Mouse (Mus musculus): ENCODE data around the gene Alk.

The Alk gene

DNA sequence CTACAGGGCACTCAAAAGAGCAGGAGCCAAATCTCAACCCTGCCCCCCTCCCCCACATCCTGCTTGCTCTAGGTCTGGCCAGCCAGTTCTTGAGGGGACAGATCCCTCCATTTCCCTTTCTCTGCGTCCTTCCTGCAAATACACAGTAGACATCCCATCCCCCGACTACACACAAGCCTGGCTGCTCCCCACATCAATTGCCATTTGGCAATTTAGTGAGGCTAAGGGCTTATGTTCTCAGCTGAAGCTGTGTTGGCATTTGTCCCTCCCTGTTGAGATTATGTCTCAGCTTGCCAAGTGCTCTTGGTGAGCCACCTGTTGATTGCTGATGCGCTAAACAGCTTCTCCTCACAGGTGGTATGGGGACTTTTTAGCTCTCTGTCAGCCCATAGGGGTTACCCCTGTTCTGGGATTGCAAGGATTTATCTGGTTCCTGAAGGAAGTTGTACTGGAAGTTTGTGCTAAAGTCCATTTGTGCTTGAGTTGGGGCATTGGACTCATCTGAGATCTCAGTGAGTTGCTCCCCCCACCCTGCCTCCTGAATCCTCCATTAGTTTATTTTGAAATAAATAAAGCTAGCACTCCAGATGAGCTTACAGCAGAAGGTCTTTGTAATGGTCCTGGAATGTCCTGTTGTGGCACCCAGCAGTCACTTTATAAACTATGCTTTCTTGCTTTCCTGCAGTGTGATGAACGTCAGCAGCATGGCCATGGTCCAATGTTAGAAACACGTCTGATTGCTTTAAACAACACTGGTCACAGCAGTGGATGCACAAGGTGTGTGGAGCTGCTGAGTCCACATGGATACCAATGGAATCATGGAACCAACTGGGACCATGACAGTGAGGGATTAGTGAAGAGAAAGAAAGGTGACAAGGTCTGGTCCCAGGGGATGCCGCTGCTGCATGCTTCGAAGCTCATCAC is 353.7 kb downstream of the Alk start:
- DNase-seq: no peak

DNA sequence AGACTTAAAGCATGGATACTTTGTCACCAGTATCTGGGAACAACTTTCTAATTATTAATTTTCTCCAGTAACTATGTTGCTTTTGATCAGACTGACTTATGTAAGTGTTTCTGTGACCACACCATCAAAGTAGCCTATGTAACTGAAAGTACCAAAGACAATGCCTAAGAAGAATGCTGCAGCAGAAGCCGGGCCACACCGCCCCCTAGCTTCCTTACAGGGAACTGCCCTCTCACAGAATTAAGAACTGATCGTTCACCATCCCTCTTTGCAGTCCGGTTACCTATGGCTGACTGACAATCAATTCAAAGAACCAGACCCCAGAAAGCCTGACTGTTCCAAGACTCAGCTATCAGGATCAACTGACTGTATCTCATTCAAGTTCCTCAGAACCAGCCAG is 362.4 kb downstream of the Alk start:
- peak; percentile 59 for DNase-seq

DNA sequence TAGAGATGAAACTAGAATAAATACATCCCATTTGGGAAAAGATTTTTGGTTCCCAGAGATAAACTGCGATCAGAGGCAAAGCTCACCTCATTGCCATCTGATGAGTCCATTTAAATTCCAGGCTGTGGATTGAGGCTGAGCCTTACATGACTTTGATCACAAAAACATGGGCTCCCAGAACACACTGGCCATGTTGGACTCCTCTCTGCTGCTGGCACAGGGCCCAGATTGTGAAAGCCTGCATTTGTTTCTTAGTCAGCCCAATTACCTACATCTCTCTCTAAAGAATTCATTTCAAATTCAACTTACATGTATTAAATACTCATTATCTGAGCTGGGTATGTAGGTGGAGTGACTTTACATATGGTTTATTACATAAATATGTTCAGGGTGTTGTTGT is 367.1 kb downstream of the Alk start:
- DNase-seq: peak; percentile 11

DNA sequence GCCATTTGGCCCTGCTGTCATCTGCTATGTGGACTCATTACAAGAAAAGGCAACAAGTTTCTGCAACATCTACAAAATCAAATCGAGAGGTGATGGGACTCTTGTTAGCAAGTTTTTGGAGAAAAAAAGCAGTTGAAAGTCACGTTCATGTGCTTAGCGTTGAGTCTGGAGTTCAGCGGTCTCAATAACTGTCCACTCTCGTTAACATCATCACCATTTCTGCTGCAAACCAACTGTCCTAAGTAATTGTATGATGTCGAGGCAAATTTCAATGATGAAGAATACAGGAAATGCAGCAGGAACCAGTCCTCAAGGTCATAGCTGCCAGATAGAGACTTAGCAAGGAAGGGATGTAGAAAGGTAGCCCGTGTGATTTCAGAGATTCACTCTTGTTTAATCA is 373.5 kb downstream of the Alk start:
- no peak for DNase-seq

DNA sequence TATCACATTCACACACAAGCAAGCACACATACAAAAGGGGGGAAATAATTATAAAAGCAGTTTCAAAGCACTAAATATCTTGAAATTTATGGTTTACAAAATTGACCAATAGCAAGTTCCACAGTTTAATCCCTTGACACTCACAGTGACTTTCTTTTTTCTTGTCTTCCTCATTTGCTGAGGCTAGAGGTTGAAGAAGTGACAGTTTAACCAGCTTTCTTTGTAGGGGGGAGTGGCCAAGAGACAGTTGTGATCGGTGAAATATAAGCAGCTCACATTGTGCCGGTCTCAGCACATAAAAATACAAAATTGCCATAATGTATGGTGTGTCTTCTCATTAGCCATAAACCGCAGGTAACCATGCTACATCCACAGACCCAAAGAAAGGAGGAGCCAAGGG is 385.6 kb downstream of the Alk start:
- no peak for DNase-seq

DNA sequence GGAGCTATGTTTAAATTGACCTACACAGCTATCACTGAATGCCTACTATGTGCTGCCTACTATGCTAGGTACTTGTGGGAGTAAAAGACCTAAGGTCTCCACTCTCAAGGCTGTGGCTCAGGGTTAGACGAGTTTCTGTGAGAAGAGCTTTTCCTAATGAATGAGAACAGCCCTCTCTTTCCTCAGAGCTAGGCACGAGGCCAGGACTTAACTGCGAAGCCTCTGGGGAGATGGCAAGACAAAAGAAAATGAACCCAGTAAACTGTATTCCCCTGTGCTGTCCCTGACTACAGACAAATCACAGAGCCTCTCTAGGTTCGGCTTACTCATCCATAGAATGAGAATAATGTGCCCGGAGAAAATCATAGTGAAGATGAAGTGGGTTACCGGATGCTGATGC is 406.9 kb downstream of the Alk start:
- no peak for DNase-seq

DNA sequence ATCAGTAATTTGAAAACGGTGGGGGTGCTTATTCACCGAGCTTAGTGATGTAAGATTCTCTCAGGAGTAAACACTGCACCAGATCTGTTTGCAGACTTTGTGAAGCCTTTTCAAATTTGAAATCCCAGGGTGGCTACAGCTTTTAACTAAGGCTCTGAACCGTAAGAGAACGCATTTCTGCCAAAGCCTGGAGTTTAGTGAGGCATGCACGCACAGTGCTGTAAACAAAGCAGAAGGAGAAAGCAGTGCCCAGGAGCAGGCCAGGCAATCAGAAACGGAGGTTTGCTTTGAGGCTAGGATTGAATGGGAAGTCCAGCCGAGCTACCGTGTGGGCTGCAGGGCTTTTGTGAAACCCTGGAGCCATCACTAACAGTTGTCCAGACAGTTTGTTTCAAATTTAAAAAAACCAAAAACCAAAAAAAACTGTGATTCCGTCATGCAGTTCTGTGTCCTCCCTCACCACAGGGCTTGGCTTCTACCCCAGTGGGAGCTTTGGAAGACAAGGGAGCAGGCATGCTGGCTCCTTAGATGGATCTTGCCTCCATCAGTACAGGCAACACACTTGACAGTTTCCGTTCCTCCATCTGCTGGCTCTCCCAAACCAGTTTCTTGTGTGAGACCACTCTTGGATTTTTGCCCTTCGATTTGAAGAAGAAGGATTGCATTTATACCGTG is 409.3 kb downstream of the Alk start:
- DNase-seq: no peak

DNA sequence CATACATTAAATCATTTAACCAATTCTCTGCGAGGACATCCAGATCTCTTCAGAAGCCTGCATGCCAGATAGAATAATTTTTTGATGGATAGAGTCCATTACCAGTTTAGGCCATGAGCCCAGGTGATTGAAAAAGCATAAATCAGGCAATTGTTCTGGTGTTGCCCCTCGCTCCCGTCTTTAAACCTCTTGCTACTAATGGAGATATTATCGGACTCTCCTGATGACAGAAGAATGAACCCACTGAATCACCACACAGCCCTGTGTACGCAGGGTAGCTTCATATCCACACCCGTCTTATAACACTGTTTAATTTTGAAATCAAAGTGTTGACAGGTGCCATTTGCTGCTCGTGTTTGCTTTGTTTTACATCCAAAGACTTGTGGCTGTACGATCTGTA is 413.9 kb downstream of the Alk start:
- DNase-seq: no peak

DNA sequence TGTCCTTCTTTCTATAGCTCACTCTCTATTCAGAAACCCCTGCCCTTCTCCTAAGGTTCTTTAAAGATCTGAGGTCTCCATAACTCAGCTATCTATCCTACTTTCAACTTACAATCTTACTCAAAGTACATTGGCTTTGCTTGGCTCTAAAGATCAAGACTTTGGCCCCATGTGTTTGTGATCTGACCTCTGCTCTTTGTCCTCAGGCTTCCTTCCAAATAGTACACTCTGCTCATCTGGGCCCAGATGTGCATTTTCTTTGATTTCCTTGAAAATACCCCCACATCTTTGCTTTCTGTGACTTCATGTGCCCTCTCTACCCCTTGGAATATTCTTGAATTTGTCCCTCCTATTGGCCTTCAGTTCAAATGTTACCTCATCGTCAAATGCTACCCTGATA is 417.4 kb downstream of the Alk start:
- DNase-seq: peak; percentile 67

DNA sequence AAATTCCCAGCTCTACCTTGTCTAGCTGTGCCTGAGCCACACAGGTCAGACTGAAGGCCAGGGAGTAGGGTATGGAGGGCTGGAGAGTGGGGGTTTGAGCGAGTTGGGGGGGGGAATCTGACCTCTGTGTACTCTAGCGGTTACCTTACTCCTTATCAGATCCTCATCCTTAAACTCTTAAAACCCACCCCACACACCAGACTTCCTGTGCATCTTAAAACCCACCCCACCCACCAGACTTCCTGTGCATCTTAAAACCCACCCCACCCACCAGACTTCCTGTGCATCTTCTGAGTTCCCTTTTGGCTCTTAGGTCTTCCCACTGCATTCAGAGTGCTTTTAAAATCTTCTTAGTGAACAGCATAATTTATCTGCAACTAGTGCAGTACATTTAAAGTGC is 422.0 kb downstream of the Alk start:
- DNase-seq: no peak

DNA sequence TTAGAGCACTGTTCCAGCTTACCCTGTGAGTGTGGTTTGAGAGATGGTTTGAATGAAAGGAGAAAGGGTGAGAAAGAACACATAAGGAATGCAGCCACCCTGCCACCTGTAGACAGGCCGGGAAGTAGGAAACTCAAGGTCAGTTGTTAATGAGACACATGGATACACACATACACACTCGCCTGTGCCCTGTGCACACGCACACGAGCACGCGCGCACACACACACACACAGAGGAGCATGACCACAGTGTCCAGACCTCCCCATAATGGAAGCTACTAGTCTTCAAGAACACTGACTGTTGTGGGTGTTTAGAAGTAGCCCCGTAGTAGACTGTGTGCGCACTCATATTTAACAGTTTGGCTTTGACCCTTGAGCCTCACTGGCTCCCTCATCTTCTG is 424.2 kb downstream of the Alk start:
- DNase-seq: no peak

DNA sequence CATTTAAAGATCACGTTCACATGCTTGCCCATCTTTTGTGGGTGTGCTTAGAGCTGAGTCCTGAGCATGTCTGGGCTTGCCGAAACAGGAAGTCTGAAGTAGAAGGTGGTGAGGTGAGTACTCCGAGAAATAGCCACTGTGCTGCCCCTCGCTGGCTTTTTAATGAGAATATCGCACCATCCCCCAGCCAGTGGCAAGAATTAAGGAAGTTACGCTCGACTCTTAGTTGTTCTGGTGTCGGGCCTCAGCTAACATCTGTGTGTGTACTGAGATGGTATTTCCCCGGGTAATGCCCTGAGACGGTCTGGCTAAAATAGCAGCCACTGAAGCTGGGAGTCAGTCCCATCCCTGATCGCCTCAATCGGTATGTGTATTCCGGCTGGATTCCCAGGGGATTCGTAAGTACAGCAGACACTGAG is 424.7 kb downstream of the Alk start:
- no peak for DNase-seq

DNA sequence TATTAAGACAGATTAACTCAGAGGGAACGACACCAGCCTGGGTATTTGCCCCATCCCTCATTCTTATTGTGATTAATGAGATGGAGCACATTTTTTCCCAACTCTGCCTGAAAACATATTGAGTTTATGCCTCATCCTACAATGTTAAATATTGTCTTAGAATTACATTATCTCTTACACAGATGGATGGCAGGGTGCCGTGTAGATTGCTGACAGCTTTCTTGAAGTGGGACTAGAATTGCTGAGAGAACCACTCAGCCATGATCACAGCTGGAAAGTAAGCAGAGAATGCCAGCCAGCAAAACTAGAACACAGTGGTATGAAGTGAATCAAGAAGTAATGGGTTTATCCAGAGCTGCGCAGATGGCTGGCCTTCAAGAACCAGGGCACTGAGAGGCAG is 430.6 kb downstream of the Alk start:
- DNase-seq: no peak

DNA sequence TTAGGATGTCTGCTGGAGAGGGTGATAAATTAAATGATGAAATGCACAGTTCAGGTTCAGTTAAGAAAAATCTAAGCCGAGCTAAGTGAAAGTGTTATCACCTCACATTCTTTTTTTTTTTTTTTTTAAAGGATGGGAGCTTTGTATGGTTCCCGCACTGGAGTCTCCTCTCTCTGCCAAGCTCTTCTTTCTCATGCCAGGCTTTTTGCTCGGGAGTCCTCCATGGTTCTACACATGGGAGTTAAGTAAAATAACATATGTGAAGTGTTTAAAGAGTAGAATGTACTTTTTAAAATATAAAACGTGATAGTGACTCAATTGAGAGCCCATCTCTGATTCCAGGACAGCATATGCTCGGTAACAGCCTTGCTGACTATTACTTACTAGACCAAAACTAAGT is 436.3 kb downstream of the Alk start:
- DNase-seq: no peak

DNA sequence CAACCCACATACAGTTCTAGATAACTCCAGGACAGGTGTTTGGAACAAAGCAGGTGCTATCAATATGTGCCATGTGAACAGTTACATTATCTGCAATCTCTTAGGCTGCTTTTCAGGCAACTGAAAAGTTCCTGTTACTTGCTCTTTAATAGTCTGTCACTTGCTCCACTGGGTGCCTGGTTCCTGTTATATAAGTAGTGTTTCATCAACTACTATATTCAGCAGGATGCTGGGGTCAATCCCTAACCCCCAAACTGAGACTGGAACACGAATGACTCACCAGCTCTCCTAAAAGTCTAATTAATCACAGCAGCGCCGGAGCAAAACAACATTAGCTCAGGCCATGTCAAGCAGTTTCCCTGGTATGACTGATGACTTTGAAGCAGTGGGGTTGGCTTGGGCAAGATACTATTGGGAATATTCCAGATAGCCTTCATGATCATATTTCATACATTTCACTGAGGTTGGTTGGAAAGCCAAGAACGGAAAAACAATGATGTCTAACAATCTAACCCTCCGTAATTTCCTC is 445.5 kb downstream of the Alk start:
- DNase-seq: no peak

DNA sequence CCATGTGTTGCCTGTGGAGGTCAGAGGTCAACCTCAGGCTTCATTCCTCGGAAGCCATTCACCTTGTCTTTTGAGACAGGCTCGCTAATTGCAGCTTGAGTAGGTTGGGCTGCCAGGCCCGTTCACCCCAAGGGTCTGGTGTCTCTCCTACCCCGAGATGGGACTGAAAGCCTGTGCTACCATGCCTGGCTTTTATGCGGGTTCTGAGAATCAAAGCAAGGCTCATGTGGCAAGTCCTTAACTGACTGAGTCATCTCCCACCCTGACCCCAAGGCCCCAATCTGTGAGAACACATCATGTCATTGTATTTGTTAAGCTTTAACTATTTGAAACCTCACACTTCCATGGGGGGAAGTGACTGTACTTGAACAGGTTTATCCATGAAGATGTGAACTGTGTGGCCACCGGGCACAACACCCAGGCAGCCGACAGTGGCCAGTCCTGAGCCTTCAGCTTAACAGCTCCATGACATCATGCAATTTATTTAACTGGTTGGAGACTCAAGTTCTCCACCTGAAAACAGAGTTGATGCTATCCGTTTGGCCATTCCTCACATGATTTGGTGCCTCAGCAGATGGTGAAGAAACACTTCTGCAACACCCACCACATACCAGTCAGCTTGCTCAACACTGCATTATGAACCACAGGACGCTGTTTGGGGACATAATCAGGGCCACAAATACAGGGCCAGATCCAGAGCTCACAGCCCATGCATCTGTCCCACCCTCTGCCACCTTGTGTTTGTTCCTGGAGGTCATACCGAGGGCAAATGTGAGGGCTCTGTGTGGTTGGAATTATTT is 446.4 kb downstream of the Alk start:
- DNase-seq: no peak

DNA sequence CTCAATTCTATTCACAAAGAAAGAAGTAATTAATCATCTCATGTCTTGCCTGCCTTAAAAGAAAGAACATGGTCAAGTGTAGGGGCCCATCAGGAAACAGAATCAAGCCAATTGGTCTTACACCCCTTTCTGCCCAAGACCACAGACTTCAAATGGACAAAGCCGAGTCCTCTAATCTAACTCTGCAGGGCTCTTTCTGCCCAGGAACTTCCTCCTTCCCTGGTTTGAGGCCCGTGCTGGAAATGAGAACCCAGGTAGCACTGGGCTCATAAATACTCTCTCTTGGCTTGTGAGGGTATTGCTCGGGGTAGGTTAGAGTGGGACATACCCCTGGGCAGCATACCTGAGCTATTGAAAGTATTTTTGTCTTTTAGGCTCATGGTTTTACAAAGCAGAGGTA is 451.4 kb downstream of the Alk start:
- no peak for DNase-seq

DNA sequence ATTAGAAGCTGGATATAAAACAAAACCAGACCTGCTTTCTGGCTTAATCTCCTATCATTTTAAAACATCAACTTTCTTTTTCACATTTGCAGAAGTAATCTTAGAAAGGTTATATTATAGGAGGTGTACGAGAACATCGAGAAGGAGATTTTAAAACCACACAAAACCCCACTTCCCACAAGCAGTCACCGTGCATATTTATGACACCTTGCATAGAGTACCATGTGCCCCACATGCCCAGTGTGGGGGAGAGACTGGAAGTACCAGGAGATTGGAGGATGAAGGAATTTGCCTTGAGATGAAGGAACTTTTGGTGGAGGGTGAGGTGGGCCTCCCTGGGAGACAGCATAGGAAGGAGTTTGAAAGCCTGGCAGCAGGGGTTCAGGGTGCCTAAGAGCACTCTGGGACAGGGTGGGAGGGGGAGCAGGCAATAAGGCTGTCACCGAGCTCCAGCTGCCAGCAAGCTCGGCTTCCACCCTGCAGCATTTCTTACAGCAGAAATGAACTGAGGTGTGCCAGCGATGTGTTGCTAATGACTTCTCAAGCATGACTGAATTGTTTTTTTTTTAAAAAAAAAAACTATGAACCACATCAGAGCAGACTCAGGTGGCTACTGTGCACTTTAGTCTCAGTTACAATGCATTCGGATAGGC is 459.4 kb downstream of the Alk start:
- peak; percentile 27 for DNase-seq

DNA sequence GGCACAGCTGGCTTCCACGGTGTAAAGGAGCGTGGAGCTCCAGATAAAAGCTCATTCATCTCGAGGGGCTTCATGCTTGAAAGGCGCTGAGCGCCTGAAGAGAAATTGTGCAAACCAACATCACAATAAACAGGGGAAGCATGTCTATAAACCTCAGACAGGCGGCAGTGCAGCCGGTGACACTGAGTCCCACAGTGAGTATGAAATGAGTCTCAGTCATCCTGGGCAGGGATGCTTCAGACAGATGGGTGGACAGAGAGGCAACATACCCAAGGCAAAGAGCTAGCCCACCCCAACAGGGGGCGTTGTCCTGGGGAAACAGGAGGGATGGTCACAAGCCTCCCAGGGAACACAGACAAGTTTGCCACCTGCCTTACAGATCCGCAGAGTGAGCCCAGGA is 460.0 kb downstream of the Alk start:
- DNase-seq: no peak

DNA sequence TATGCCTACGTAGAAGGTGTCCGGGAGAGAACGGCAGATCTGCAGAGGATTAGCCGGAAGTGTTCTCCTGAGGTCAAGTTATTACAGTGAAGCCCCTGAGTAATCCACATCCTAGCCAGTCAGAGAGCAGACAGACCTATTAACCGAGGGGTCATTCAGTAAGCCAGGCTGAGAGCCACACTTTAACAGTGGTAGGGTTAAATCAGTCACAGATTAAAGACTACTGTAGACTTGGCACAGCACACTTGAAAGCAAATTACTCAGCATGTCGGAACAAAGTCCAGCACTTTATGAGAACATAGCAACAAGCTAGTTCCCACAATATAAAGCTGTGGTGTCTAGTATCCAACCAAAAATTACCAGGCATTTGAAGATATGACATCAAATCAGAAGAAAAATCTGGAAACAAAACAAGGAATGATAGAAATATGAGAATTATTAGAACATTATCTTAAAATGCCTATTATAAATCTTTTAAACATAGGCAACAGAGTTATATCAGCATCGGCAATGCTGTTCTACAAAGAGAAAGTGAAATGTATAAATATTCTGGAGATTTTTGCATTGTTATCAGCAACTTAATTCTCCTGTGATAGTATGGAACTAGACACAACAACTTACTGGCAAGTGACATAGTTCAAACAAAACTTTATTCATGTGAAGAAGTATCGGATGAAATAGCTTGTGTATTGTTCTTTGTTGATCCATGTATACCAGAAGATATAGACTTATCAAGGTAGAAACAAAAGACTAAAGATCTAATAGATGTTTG is 472.1 kb downstream of the Alk start:
- DNase-seq: peak; percentile 93

DNA sequence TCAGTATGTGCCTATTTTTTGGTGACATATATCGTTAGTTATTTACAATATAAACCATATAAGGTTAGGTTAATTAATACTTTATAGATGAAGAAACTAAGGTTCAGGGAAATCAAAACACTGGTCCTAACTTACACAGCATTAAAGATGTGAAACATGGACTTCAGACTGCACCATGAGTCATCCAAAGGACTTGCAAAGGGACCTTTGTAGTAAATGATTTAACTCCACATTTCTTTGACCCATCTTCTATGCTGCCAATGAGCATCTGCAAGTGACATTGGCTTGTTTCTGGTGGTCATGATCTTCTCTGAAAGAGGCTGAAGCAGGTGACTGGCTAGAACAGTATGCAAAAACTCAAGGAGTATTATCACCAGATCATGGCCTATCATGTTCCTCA is 482.8 kb downstream of the Alk start:
- DNase-seq: peak; percentile 46

DNA sequence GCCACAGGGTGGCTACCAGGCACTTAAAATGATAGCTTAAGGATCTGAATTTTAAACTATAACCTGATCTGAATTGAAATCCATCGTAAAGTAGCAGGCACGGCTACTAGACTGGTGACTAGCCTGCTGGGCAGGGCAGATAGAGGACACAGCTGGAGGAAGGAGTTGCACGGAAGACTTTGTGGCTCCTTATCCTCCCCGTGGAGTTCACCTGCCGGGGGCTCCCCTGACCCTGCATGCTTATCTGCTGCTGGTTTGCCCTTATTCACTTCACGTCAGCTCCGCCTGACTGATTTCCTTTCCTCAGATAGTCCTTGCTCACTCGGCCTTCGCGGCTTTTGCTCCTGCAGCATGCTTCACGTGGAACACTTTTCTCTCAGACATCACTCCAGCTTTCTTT is 484.1 kb downstream of the Alk start:
- no peak for DNase-seq
